Mouse (Mus musculus): Measurements from ENCODE around the gene Zbtb6. TPM values are rescaled to one million over a fixed set of nuclear protein-coding genes. Genes with fewer than 3 reads are reported as not detected.

The Zbtb6 gene
- polyA plus RNA-seq (2012; rRNA removed), result 2.4 and 2.9 TPM in 2 replicates

DNA sequence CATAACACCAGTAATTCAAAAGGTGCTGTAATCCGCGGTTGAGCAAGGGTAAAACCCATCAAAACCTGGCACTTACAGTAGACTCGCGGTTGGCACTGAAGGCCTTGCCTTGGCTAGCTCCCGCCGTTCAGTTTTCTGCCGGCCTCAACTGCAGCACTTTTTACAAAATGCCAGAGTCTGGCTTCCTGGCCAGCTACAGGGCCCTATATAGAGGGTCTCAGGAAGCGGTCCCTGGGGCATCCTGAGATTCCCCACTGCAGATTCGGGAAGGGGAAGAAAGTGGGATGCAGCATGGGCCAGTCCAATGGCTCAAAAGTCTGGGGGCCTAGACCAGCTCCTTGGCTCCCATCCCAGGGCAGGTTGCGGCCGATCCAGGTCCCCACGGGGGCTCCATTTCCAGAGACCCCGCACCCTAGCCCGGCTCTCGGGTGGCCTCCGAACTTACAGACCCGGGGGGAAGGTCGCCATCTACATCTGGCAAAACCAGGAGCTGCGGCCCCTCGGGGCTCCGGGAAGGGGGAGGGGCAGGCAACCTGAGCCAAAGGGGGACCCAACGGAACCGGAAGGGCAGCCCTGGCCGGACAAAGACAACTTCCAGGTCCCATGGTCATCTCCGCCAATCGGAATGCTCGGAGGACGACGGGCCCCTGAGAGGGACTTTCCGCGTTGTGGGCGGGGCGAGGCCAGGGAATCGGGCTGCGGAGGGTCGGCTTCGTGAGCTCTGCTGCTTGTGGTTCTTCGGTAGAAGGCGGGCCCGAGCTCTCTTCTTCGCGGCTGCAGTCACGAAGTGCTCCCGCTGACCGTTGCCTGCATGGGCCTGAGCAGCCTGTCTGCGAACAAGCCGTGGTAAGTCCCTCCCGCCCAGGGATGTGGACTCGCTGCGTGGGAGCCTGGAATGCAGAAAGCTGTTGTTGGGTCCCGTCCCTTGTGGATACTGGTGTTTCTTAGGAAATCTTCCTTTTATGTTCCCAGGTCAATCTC, at the start of gene Zbtb6, which contains the start of the genes Zbtb26 and Rabgap1:
Gene Zbtb6, minus strand, starts transcription at position 561 of the 981 bp plus-strand sequence.
Gene Zbtb26, minus strand, starts transcription at position 525 of the 981 bp plus-strand sequence.
Gene Rabgap1, plus strand, starts transcription at position 669 of the 981 bp plus-strand sequence.
- DNase-seq (ENCODE audit: low read depth), result no peak

DNA sequence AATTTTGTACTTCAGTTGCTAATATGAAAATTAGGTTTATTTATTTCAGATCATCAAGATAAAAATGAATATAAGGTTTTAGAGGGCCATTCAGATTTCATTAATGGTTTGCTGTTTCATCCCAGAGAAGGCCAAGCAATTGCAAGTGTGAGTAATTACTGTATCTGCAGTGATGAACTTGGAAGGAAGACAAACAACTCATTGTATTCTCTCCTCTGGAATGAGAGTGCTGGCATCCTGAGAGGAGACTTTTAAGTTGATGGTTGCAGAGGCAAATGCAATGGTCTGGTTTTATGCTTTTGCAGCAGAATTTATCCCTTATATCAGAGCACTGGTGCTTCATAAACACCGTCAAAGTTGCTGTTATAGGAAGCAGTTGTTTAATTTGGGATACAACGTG, 46.0 kb upstream of the Zbtb6 start:
- DNase-seq (ENCODE audit: low read depth), result no peak

DNA sequence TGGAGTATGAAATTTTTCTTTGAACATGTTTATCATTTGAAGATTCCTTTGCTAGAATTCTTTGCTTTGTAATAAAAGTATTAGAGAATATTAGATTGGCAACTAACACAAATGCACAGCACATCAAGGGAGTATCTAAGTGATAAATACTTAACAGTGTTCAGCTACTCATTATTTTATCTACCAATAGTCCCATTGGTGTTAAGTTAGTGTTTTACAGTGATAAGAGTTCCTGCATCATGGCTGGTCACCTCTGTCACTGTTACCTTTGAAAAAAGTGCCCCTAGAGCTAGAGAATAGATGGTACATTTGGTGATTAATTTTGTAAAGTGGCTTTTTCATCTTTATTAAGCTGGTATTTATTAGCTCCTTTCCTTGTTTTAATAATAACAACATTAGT, 43.4 kb upstream of the Zbtb6 start:
- no peak for DNase-seq (ENCODE audit: low read depth)

DNA sequence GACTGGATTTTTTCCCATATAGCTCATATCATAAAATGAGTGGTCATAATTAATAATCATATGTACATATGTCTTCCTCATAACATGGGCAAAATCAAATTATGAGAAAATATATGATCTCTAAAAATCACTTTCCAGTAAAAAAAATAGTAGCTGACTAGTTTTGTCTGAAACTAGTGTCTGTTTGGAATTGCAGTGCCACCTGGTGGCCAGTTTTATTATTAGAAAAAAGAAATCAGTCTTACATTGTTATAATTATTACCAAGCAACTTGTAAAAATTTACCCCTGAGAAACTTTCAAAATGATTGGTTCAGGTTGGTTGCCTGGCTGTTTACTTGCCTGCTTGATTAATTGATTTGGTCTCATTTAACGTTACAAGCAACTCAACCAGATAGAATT, 42.4 kb upstream of the Zbtb6 start:
- no peak for DNase-seq (ENCODE audit: low read depth)

DNA sequence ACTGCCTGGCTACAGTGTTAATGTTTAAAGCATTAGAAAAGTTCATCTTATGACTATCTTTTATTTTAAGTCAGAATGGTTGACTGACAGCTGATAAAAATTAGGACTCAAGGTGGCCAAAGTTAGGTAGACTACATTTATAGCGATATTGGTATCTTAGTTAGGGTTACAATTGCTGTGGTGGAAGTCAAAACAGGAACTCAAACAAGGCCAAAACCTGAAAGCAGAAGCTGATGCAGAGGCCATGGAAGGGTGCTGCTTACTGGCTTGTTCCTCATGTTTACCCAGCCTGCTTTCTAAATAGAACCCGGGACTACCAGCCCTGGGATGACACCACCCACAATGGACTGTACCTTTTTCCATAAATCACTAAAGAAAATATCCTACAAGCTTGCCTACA, 41.2 kb upstream of the Zbtb6 start:
- no peak for DNase-seq (ENCODE audit: low read depth)

DNA sequence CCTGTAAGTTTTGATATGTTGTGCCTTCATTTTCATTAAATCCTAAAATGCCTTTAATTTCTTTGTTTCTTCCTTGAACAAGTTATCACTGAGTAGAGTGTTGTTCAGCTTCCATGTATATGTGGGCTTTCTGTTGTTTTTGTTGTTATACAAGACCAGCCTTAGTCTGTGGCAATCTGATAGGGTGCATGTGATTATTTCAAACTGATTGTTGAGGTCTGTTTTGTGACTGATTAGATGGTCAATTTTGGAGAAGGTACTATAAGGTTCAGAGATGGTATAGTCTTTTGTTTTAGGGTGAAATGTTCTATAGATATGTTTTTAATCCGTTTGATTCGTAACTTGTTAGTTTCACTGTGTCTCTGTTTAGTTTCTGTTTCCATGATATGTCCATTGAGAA, 37.1 kb upstream of the Zbtb6 start:
- DNase-seq (ENCODE audit: low read depth), result no peak

DNA sequence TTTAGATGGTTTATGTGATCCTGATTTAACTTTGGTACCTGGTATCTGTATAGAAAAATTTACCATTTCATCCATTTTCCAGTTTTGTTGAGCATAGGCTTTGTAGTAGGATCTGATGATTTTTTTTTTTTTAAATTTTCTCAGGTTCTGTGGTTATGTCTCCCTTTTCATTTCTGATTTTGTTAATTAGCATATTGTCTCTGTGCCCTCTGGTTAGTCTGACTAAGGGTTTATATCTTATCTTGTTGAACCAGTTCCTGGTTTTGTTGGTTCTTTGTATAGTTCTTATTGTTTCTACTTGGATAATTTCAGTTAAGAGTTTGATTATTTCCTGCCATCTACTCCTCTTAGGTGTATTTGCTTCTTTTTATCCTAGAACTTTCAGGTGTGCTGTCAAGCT, 36.6 kb upstream of the Zbtb6 start:
- DNase-seq (ENCODE audit: low read depth), result no peak

DNA sequence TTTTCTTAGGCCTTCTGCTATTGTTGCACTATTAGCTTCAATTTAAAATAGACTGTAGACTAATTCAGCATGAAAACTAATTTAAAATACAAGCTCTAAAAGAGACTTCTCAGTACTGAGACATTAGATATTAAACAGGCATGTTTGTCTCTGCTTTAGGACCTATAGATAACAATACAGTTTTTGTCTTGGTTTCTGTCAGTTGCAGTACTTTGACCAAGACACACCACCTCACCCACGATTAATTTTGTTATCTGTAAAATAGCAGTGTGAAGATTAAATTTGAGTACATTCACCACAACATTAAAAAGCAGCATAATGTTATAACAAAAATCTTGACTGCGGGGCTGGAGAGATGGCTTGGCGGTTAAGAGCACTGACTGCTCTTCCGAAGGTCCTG, 23.3 kb upstream of the Zbtb6 start:
- no peak for DNase-seq (ENCODE audit: low read depth)

DNA sequence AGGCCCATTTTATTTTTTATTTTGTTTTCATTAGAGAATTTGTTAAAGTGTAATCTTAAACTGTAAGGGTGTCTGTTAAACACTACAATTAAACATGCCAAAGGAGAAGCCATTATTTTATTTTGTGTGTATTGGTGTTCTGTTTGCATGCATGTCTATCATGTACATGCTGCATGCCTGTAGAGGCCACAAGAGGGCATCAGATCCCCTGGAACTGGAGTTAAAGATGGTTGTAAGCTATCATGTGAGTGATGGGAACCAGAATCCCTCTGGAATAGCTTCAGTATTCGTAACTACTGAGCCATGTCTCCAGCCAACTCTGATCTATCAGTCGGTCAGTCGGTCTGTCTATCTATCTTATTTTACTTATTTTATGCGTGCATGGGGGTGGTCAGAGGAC, 17.7 kb upstream of the Zbtb6 start:
- no peak for DNase-seq (ENCODE audit: low read depth)

DNA sequence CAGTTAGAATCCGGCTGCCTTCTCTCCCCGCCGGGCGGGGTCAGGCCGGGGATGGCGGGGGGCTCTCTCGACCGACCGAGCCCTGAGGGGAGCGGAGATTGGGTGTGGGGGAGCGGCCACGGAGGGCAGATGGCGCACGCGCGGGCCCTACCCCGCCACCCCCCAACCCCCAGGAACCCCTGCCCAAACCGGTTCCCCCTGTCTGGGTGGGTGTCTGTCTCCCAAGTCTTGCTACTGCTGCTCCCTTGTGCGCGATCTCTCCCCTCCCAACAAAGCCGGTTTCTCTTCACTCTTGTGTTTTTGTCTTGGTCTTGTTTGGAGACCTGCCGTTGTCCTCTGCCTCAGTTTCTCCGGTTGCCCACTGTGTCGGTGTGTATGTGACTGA, 9.4 kb upstream of the Zbtb6 start:
- no peak for DNase-seq (ENCODE audit: low read depth)

DNA sequence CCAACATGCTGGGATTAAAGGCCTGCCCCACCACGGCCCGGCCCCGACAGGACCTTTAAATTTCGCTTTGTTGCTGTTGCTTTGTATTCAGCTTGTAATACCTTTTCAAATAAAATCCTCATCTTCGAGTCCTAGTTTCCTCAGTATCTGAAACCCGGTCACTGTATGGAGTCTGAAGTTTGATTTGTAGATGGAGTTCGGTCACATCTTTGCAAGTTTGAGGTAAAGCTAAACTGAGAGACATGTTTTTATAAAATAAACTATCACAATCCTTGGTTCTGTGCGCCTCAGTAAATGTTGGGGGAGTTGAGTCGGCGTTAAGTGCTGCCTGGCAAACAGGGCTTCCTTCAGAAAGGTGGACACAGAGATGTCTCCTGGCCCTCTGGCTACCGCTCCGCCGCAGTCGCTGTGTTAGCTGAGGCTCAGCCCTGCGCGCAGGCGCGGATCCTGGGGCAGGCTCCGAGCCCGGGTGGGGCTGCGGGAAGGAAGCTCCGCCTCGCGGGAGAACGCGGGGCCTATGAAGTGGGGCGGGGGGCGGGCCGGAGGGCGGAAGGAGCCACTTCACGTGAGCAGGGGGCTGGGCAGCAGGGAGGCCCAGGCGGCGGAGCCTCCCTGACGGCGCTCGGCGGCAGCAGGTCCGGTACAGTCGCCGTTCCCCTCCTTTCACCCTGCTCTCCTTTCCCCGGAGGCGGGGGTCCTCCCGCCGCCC, 8.8 kb upstream of the Zbtb6 start:
- DNase-seq (ENCODE audit: low read depth), result no peak

DNA sequence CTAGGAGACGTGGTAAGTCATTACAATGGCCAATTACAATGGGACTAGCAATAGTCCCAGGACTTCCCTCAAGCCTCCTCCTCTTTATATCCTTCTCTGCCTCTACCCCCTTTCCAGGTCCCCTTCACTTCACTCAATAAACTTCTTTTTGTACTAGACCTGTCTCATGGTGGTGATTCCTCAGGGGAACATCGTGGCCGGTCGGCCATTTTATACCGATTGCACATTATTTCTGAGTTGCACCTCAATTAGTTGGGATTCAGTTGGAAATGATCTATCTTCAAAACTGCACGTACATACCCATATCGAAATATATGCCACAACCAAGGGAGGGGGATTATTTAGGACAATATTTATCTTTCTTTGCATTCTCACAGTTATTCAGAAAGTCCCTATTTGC, 11.4 kb downstream of the Zbtb6 start:
- DNase-seq (ENCODE audit: low read depth), result no peak

DNA sequence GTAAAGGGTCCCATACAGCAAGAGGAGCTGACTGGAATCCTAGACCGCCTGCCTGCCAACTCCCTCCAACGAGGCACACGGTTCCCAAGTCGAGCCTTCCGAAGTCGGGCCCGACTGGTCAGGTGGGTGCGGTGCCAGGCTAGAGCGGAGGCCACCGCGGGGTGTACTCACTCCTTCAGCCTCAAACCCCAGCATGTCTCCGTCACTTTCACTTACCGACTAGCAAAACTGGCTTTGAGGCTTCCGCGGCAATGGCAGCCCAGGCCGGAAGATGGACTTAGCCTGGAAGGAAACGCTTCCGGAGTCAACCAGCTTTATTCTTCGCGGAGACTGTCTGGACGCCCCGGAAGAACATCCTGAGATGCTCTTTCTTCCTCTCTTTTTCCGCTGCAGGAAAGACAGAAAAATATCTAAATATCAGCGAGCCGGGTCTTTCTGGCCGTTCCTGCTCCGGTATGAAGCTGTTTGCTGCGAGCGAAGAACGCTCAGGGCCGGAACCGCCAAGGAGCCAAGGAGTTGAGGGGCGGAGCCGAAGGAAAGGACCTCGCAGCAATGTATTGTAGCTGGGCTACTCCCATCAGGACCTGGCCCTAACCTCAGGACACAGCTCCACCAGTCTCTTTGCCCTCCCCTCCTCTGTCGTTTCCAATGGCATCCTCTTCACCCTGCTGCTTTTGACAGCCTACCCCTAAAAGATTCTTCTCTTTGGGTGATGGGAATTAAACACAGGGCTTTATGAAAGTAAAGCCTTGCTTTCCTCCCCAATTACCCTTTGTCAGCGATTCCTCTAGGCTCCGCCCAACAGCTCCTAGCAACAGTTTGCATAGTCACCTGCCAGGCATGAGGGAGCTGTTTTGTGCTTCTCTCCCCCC, 12.1 kb downstream of the Zbtb6 start:
- DNase-seq (ENCODE audit: low read depth), result no peak

DNA sequence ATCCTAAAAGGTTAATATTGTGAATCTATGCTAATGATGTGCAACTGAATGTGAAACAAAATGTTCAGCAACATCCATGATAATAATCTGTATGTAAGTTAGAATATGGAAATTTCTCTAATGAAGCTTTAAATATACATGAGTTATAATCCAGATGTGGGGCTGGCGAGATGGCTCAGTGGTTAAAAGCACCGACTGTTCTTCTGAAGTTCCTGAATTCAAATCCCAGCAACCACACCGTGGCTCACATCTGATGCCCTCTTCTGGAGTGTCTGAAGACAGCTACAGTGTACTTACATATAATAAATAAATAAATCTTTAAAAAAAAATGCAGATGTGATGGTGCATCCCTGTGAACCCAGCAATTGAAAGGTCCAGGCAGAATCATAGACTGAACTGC, 19.3 kb downstream of the Zbtb6 start:
- no peak for DNase-seq (ENCODE audit: low read depth)

DNA sequence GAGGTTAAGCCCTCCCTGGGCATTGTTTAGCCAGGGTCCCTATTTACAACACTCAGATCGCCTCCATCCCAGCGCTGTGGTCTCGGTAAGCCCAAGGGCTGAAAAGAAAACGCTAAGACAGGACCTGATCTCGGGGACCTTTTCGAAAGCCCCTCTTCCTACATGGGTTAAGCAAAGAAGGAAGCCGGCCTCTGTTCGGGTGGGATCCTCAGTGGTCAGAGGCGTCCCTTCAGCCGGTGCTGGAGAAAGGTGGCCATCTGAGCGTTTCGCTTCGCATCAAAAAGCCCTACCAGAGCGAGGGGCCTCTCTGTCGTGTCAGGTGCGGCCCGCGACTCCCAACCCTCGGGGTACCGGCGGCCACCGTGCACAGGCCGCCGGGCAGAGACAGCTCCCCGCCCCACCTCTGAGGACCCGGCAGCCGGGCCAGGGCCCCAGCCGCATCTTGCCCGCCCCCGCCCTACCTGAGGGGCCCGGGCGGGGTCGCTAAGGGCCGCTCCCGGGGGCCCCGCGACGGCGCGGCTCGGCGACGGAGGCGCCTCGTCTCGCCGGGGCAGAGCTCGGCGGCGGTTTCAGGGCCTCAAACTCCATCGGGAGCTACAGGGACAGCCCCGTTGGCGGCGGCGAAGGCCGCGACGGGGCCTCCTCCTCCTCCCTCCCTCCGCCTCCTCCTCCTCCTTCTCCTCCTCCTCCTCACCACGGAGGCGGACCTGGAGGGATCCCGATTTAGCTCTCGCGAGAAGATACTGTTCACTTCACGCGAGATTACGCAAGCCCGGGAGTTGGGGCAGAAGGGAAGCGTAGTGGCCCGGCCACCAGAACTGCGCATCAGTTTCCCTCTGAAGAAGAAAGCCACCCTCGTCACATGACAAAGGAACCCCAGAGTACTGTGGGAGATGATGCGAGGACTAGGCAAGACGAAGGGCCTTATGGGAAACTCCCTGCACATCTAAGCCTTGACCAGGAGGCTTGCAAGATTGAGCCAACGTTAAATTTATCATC, 20.4 kb downstream of the Zbtb6 start, which contains the start of gene Rc3h2:
Gene Rc3h2, minus strand, starts transcription at position 598 of the 999 bp plus-strand sequence.
- DNase-seq (ENCODE audit: low read depth), result peak; percentile 72

DNA sequence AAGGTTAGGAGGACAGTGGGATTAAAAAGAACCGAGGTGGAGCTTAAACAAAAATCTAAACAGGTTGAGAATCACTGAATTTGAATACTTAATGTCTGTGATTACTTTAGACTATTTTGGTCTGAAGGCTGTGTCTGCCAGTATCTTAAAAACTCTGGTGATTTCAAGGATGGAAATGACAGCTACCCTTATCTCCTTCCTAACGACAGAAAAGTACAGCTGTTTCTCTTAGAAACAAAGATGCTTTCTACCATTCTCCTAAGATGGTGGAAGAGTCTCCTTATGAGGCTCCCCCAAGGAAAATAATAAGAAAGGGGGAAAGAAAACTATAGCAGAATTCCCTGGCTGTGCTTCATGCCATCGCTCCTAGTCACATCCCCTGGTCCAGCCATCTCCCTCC, 21.1 kb downstream of the Zbtb6 start:
- DNase-seq (ENCODE audit: low read depth), result no peak

DNA sequence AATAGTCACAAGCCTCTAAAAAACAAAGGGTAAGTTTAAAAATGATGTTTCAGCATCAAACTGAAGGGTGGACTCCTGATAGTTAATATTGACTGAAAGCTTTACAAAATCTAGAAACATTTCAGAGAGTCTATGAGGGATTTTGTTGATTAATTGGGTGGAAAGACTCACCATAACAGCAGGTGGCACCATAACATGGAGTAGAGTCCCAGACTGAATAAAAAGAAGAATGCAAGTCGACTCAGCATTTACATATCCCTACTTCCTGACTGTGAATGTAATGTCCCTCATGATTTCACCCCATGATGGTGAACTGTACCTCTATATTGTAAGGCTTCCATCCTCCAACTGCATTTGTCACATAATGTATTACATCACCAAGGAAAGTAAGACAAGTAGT, 47.4 kb downstream of the Zbtb6 start:
- no peak for DNase-seq (ENCODE audit: low read depth)

DNA sequence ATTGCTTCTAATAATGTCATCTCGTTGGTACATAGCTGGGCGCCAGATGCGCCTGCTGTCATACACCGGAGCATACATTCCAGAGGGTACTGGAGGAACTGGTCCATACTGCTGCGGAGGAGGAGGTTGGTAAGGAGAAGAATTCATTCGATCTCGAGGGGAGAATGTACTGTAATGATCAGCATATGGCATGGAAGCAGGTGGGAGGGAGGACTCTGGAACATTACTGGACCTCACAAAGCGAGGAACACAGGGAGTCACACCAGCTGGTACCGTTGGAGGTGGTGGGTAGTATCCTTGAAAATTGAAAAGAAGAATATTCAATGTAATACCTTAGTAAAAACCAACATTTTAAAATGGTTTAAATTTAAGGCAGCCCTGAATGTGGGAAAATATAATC, 60.0 kb downstream of the Zbtb6 start:
- no peak for DNase-seq (ENCODE audit: low read depth)

DNA sequence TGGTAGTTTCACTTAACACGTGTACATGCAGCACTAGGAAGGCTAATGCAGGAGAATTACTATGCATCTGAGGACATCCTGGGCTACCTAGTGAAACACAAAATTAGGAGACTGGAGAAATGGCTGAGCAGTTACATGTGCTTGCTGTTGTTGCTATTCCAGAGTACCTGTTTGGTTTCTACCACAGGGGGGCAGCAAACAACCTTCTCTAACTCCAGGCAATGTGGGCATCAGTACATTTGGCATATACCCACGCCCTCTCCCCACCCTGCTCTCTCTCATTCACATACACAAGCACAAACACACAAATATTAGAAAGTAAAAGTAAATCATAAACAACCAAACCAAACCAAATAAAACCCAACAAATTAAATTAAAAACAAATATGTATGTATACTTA, 62.8 kb downstream of the Zbtb6 start:
- DNase-seq (ENCODE audit: low read depth), result no peak

DNA sequence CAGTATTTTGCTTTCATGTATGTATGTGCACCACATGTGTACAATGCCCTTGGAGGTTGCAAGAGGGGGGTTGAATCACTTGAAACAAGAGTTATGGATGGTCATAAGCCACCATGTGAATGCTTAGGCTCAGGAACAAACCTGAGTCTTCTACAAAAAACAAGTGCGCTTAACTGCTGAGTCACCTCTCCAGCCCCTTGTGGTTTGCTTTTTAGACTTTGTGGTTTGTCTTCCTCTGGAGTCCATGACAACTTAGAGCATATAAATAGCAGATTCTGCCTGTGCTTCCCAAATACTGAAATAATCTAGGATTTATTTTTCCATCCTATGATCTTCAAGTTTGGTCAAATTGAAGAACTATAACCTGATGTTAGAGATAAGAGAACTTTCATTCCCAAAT, 67.0 kb downstream of the Zbtb6 start:
- DNase-seq (ENCODE audit: low read depth), result no peak

Measured in gonadal fat pad, adult 2 months (tissue).